Mouse (Mus musculus): Measurements from ENCODE around the gene Krt78.

The Krt78 gene

GRCm38 (mm10) chr15:101973414-101974077, 19.5 kb upstream of the Krt78 start:
- peak; percentile 76 for DNase-seq (ENCODE audit: extremely low read depth, insufficient read length, low spot score)

GRCm38 (mm10) chr15:101970536-101970935, 16.4 kb upstream of the Krt78 start:
- DNase-seq (ENCODE audit: extremely low read depth, insufficient read length, low spot score) = no peak

GRCm38 (mm10) chr15:101966808-101967207, 12.7 kb upstream of the Krt78 start:
- no peak for DNase-seq (ENCODE audit: extremely low read depth, insufficient read length, low spot score)

GRCm38 (mm10) chr15:101958891-101959290, 4.8 kb upstream of the Krt78 start:
- DNase-seq (ENCODE audit: extremely low read depth, insufficient read length, low spot score) = no peak

- DNase-seq (ENCODE audit: extremely low read depth, insufficient read length, low spot score) = no peak
These were observed 1.2 kb downstream of the Krt78 start for GRCm38 (mm10) chr15:101952733-101953474.

DNA sequence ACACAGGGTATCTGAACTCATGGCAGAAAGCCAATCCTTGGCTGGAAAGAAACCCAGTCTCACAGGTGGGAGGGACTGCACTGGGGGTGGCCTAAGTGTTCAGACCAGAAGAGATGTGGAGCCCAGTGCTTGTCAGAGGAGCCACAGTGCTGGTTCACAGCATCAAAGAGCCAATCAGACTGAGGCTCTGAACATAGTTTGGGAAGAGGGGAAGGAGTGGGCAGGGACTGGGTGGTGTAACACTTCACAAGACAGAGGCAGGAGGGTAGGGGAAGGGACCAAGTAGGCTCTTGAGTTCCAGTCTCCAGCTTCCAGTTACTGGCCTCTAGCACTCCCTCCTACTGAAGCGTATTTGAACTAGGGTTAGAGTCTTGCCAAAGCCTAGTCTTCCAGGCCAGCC, 8.7 kb downstream of the Krt78 start:
- DNase-seq (ENCODE audit: extremely low read depth, insufficient read length, low spot score) = no peak

GRCm38 (mm10) chr15:101941948-101942347, 12.1 kb downstream of the Krt78 start:
- no peak for DNase-seq (ENCODE audit: extremely low read depth, insufficient read length, low spot score)

DNA sequence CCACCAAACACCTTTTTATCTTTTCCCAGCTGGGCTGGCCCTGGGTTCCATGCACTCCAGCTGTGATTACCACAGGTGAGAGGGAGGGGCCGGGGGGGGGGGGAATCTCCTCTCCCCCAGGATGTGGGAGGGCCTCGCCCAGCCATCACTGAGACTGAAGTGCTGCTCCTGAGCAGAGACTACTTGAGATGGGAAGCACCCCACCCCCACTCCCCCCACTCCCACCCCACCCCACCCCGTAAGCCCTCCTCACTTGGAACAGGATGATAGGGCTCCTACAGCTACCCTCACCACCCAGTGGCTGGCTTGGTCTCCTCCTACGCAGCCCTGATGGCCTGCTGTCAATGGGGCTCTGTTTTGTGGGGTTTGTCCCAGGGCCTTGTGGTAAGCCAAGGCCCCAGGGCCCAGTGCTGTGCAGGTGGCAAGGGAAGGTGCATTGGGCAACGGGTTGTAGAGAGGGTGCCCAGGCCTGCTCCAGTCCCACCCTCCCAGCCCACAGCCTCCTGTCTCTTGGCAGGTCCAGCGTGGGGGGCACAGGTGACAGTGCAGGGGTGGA, 13.7 kb downstream of the Krt78 start, which contains the start of gene Krt79:
Krt79 (minus strand) TSS at position 51 of the 556 bp plus-strand sequence.
- DNase-seq (ENCODE audit: extremely low read depth, insufficient read length, low spot score) = no peak

DNA sequence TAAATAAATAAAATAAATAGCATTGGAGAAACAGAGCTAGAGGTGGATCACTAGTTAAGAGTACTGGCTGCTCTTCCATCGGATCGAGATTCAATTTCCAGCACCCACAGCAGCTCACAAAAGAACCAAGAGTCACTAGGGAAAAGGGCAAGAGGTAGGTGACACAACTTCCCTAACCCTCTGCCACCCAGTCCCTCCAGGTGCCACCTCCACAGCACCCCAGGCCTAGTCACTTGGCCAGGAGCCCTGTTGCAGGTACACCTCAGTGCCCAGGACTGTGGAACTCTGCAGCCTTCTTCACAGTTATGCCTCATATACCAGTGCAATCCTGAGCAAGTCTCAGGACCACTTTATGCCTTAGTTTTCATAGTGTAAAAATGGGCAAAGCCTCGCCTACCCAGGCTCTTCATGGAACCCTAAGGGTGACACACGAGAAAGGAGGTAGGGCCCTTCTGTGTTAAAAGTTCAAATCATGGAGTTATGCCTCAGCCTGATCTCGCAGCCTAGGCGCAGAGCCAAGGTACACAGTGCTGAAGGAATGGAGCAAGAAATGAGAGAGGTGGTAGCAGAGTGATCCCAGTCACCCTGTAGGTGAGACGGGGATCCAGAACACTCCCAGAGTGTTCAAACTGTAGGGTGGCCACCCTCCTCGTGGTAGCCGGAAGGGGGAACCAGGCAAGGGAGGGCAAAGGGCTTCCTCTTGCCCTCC, 15.3 kb downstream of the Krt78 start:
- no peak for DNase-seq (ENCODE audit: extremely low read depth, insufficient read length, low spot score)

- DNase-seq (ENCODE audit: extremely low read depth, insufficient read length, low spot score) = no peak
These were observed 21.1 kb downstream of the Krt78 start for GRCm38 (mm10) chr15:101933024-101933423.

DNA sequence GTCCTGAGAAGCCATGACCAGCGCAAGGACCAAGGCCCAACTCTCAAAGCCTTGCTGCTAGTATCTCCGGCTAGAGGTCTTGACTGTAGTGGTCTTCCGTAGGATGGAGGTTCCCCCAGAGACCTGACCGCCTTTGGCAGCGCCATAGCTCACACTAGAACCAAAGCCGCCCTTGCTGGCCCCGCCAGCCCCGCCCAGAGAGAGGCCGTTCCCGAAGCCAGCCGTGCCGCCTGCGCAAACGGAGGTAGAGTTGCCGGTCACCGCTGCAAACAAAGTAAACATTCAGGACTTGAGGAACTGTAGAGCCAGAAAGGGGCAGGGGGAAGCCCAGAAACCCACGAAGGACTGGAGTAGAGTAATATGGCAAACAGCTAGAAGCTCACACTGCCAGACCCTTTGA, 24.4 kb downstream of the Krt78 start:
- DNase-seq (ENCODE audit: extremely low read depth, insufficient read length, low spot score) = no peak

- no peak for DNase-seq (ENCODE audit: extremely low read depth, insufficient read length, low spot score)
These were observed 25.0 kb downstream of the Krt78 start for GRCm38 (mm10) chr15:101929087-101929486.

DNA sequence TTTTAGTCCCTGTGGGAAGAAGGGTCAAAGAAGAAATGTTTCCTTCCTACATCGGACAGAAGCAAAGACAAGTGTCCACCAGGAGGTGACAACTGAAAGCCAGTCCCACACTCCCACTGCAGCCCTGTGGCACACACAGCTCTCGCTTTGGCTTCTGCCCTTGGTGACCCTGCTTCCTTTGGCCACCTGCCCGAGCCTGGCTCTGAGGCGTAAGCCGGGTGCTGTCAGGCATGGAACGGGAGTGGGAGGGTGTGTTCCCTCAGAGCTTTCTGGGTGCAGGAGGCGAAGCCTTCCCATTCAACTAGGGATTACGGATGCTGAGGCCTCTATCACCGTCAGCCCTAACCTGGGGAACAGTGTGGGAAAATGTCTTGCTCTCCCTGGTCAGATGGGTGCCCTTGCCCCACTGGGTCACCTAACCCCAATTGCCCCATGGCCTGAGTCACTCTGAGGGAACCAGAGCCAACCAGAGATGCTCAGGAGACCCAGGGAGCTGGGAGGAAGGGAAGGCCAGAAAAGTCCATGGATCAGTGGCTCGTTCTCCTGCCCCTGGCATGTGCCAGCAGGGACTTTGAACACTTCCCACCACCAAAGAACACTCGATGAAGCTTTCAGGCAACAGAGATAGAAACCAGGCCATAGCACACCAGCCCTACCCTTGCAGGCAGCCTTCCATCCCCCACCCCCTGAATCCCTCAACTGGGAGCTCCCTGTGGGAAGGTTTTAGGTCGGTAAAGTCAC, 26.6 kb downstream of the Krt78 start:
- no peak for DNase-seq (ENCODE audit: extremely low read depth, insufficient read length, low spot score)

GRCm38 (mm10) chr15:101925041-101925440, 29.0 kb downstream of the Krt78 start:
- DNase-seq (ENCODE audit: extremely low read depth, insufficient read length, low spot score) = no peak

DNA sequence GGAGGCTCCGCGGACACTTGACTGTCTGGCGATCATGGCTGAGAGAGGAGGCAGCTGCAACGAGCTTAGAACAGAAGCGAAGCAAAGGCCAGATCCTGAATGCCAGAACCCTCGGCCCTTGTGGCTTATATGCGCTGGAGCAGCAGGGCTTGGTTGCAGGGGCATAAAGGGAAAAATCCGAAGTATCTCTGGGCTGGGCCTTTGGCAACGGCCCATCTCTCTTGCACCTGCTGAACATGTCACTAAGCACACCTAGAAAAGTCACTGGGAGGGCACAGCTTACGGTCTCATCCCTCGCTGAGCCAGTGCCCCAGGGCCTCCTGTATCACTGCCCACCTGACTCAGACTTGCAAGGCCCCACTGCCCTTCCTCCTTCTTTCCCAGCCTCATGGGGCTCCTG, 29.5 kb downstream of the Krt78 start, which contains the start of gene Krt4:
Krt4 (minus strand) TSS at position 101 of the 400 bp plus-strand sequence.
- DNase-seq (ENCODE audit: extremely low read depth, insufficient read length, low spot score) = no peak

GRCm38 (mm10) chr15:101922296-101922695, 31.8 kb downstream of the Krt78 start:
- DNase-seq (ENCODE audit: extremely low read depth, insufficient read length, low spot score) = no peak

DNA sequence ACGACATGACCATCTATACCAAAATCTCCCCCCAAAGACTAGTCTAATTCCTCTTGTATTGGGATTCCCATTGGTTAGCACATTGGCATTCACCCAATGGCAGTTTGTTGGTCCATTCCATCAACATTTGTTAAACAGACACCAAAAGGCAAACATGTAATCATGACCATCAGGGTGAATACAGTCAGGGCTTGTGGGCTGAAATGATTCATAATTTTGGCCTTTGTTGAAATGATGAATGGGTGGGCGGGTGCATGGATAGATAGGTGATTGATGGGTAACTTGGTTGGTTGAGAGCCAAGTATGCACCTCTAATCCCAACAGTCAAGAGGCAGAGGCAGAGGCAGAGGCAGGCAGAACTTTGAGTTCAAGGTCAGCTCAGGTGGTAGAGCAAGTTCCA, 38.0 kb downstream of the Krt78 start:
- no peak for DNase-seq (ENCODE audit: extremely low read depth, insufficient read length, low spot score)

GRCm38 (mm10) chr15:101904849-101905248, 49.2 kb downstream of the Krt78 start:
- no peak for DNase-seq (ENCODE audit: extremely low read depth, insufficient read length, low spot score)

- no peak for DNase-seq (ENCODE audit: extremely low read depth, insufficient read length, low spot score)
These were observed 51.6 kb downstream of the Krt78 start for GRCm38 (mm10) chr15:101902171-101903149.

All from 3134 (cell line).